Mouse (Mus musculus): ENCODE results near the gene Napepld. TPM values are rescaled to one million over a fixed set of nuclear protein-coding genes. Genes with fewer than 3 reads are reported as not detected.
"Not testable (repeated sequence)": the region's sequence is repeated elsewhere in the genome, so short reads cannot be mapped to it uniquely, and the experiment has no call there.

Gene Napepld
- polyA plus RNA-seq, 1 experiment from 2014 or later, result 4.2 TPM

- H3K4me1 ChIP-seq (ENCODE audit: control insufficient read depth, insufficient read depth, low read length), result no peaks in the 10 kb centered on the region
- H3K27me3 ChIP-seq (ENCODE audit: control insufficient read depth, insufficient read depth, low read length), result no peaks in the 10 kb centered on the region
- H3K9me3 ChIP-seq (replicated peaks; ENCODE audit: control insufficient read depth, low read length), result no peaks in the 10 kb centered on the region
- no peak overlapping the region for H3K4me2 ChIP-seq
- no peak overlapping the region for H3K27ac ChIP-seq (ENCODE audit: low read depth, low read length)
- ATAC-seq (replicated peaks; ENCODE audit: insufficient number of reproducible peaks, low FRiP score, low TSS enrichment), result no peak
- no peak overlapping the region for H3K4me3 ChIP-seq (ENCODE audit: low read depth, low read length)
- WGBS (ENCODE audit: insufficient replicate concordance), result 79% methylated on average over 2 of the region's 2 CpGs
- no peaks in the 10 kb centered on the region for H3K36me3 ChIP-seq (ENCODE audit: control insufficient read depth, insufficient read depth, low read length)
- H3K9ac ChIP-seq (ENCODE audit: low read depth, low read length), result no peak overlapping the region
Observed at GRCm38 (mm10) chr5:21719209-21719608, 18.0 kb upstream of the Napepld start.

GRCm38 (mm10) chr5:21718546-21718945 lies 17.4 kb upstream of the Napepld start:
- ATAC-seq (replicated peaks; ENCODE audit: insufficient number of reproducible peaks, low FRiP score, low TSS enrichment), result no peak
- Histone ChIP-seq H3K9ac (ENCODE audit: low read depth, low read length) (no peak overlapping the region), H3K27ac (ENCODE audit: low read depth, low read length) (no peak overlapping the region), H3K4me2 (no peak overlapping the region), H3K27me3 (ENCODE audit: control insufficient read depth, insufficient read depth, low read length) (no peaks in the 10 kb centered on the region), H3K36me3 (ENCODE audit: control insufficient read depth, insufficient read depth, low read length) (no peaks in the 10 kb centered on the region), H3K4me1 (ENCODE audit: control insufficient read depth, insufficient read depth, low read length) (no peaks in the 10 kb centered on the region), H3K9me3 (replicated peaks; ENCODE audit: control insufficient read depth, low read length) (no peaks in the 10 kb centered on the region), H3K4me3 (ENCODE audit: low read depth, low read length) (no peak overlapping the region)
- WGBS (ENCODE audit: insufficient replicate concordance), result 69% methylated on average over 5 of the region's 5 CpGs

GRCm38 (mm10) chr5:21717165-21717715 lies 16.0 kb upstream of the Napepld start:
- no peak overlapping the region for H3K4me3 ChIP-seq (ENCODE audit: low read depth, low read length)
- ATAC-seq (replicated peaks; ENCODE audit: insufficient number of reproducible peaks, low FRiP score, low TSS enrichment), result no peak
- H3K27ac ChIP-seq (ENCODE audit: low read depth, low read length), result no peak overlapping the region
- H3K36me3 ChIP-seq (ENCODE audit: control insufficient read depth, insufficient read depth, low read length), result no peaks in the 10 kb centered on the region
- H3K9me3 ChIP-seq (replicated peaks; ENCODE audit: control insufficient read depth, low read length), result no peaks in the 10 kb centered on the region
- no peaks in the 10 kb centered on the region for H3K4me1 ChIP-seq (ENCODE audit: control insufficient read depth, insufficient read depth, low read length)
- 80% methylated on average over 10 of the region's 10 CpGs for WGBS (ENCODE audit: insufficient replicate concordance)
- no peak overlapping the region for H3K4me2 ChIP-seq
- no peaks in the 10 kb centered on the region for H3K27me3 ChIP-seq (ENCODE audit: control insufficient read depth, insufficient read depth, low read length)
- no peak overlapping the region; the same call in 1 of the 2 replicates for H3K9ac ChIP-seq (ENCODE audit: low read depth, low read length)

GRCm38 (mm10) chr5:21714447-21714846 lies 13.3 kb upstream of the Napepld start:
- H3K4me3 ChIP-seq (ENCODE audit: low read depth, low read length), result no peak overlapping the region
- 88% methylated on average over 4 of the region's 4 CpGs for WGBS (ENCODE audit: insufficient replicate concordance)
- no peak for ATAC-seq (replicated peaks; ENCODE audit: insufficient number of reproducible peaks, low FRiP score, low TSS enrichment)
- no peak overlapping the region for H3K27ac ChIP-seq (ENCODE audit: low read depth, low read length)
- no peaks in the 10 kb centered on the region for H3K36me3 ChIP-seq (ENCODE audit: control insufficient read depth, insufficient read depth, low read length)
- no peak overlapping the region for H3K4me2 ChIP-seq
- no peak overlapping the region for H3K9ac ChIP-seq (ENCODE audit: low read depth, low read length)
- no peaks in the 10 kb centered on the region for H3K9me3 ChIP-seq (replicated peaks; ENCODE audit: control insufficient read depth, low read length)
- no peaks in the 10 kb centered on the region for H3K27me3 ChIP-seq (ENCODE audit: control insufficient read depth, insufficient read depth, low read length)
- no peaks in the 10 kb centered on the region for H3K4me1 ChIP-seq (ENCODE audit: control insufficient read depth, insufficient read depth, low read length)

GRCm38 (mm10) chr5:21712127-21712715 lies 11.0 kb upstream of the Napepld start:
- Histone ChIP-seq H3K36me3 (ENCODE audit: control insufficient read depth, insufficient read depth, low read length) (no peaks in the 10 kb centered on the region), H3K4me2 (no peak overlapping the region), H3K27me3 (ENCODE audit: control insufficient read depth, insufficient read depth, low read length) (no peaks in the 10 kb centered on the region), H3K4me3 (ENCODE audit: low read depth, low read length) (no peak overlapping the region), H3K27ac (ENCODE audit: low read depth, low read length) (no peak overlapping the region), H3K4me1 (ENCODE audit: control insufficient read depth, insufficient read depth, low read length) (no peaks in the 10 kb centered on the region), H3K9me3 (replicated peaks; ENCODE audit: control insufficient read depth, low read length) (no peaks in the 10 kb centered on the region), H3K9ac (ENCODE audit: low read depth, low read length) (no peak overlapping the region)
- 70% methylated on average over 13 of the region's 13 CpGs for WGBS (ENCODE audit: insufficient replicate concordance)
- no peak for ATAC-seq (replicated peaks; ENCODE audit: insufficient number of reproducible peaks, low FRiP score, low TSS enrichment)

GRCm38 (mm10) chr5:21708011-21708410 lies 6.8 kb upstream of the Napepld start:
- H3K9ac ChIP-seq (ENCODE audit: low read depth, low read length); H3K4me1 ChIP-seq (ENCODE audit: control insufficient read depth, insufficient read depth, low read length); H3K27ac ChIP-seq (ENCODE audit: low read depth, low read length); H3K9me3 ChIP-seq (replicated peaks; ENCODE audit: control insufficient read depth, low read length); H3K4me2 ChIP-seq; H3K27me3 ChIP-seq (ENCODE audit: control insufficient read depth, insufficient read depth, low read length); ATAC-seq (replicated peaks; ENCODE audit: insufficient number of reproducible peaks, low FRiP score, low TSS enrichment); H3K4me3 ChIP-seq (ENCODE audit: low read depth, low read length); H3K36me3 ChIP-seq (ENCODE audit: control insufficient read depth, insufficient read depth, low read length): not testable (repeated sequence)
- 81% methylated on average over 8 of the region's 8 CpGs for WGBS (ENCODE audit: insufficient replicate concordance)

GRCm38 (mm10) chr5:21706546-21706945 lies 5.3 kb upstream of the Napepld start:
- Histone ChIP-seq H3K27me3 (ENCODE audit: control insufficient read depth, insufficient read depth, low read length) (no peaks in the 10 kb centered on the region), H3K27ac (ENCODE audit: low read depth, low read length) (no peak overlapping the region), H3K9me3 (replicated peaks; ENCODE audit: control insufficient read depth, low read length) (no peaks in the 10 kb centered on the region), H3K36me3 (ENCODE audit: control insufficient read depth, insufficient read depth, low read length) (no peaks in the 10 kb centered on the region), H3K4me1 (ENCODE audit: control insufficient read depth, insufficient read depth, low read length) (no peaks in the 10 kb centered on the region; the same call in 1 of the 2 replicates), H3K9ac (ENCODE audit: low read depth, low read length) (no peak overlapping the region), H3K4me2 (no peak overlapping the region), H3K4me3 (ENCODE audit: low read depth, low read length) (no peak overlapping the region)
- WGBS (ENCODE audit: insufficient replicate concordance), result 87% methylated on average over 4 of the region's 4 CpGs
- no peak for ATAC-seq (replicated peaks; ENCODE audit: insufficient number of reproducible peaks, low FRiP score, low TSS enrichment)

- Histone ChIP-seq H3K4me2 (no peak overlapping the region), H3K4me3 (ENCODE audit: low read depth, low read length) (no peak overlapping the region), H3K27ac (ENCODE audit: low read depth, low read length) (no peak overlapping the region), H3K36me3 (ENCODE audit: control insufficient read depth, insufficient read depth, low read length) (no peaks in the 10 kb centered on the region), H3K4me1 (ENCODE audit: control insufficient read depth, insufficient read depth, low read length) (no peaks in the 10 kb centered on the region; the same call in 1 of the 2 replicates), H3K27me3 (ENCODE audit: control insufficient read depth, insufficient read depth, low read length) (no peaks in the 10 kb centered on the region), H3K9ac (ENCODE audit: low read depth, low read length) (no peak overlapping the region), H3K9me3 (replicated peaks; ENCODE audit: control insufficient read depth, low read length) (no peaks in the 10 kb centered on the region)
- no peak for ATAC-seq (replicated peaks; ENCODE audit: insufficient number of reproducible peaks, low FRiP score, low TSS enrichment)
- WGBS (ENCODE audit: insufficient replicate concordance), result 51% methylated on average over 3 of the region's 3 CpGs
Observed at GRCm38 (mm10) chr5:21703708-21704107, 2.5 kb upstream of the Napepld start.

GRCm38 (mm10) chr5:21702873-21703475 lies 1.8 kb upstream of the Napepld start:
- Histone ChIP-seq H3K4me1 (ENCODE audit: control insufficient read depth, insufficient read depth, low read length) (no peaks in the 10 kb centered on the region; the same call in 1 of the 2 replicates), H3K27me3 (ENCODE audit: control insufficient read depth, insufficient read depth, low read length) (no peaks in the 10 kb centered on the region), H3K36me3 (ENCODE audit: control insufficient read depth, insufficient read depth, low read length) (no peaks in the 10 kb centered on the region), H3K9ac (ENCODE audit: low read depth, low read length) (no peak overlapping the region), H3K9me3 (replicated peaks; ENCODE audit: control insufficient read depth, low read length) (no peaks in the 10 kb centered on the region), H3K4me2 (peak overlapping the region; percentile 29), H3K4me3 (ENCODE audit: low read depth, low read length) (no peak overlapping the region), H3K27ac (ENCODE audit: low read depth, low read length) (peak overlapping the region; percentile 62; the same call in 1 of the 2 replicates)
- ATAC-seq (replicated peaks; ENCODE audit: insufficient number of reproducible peaks, low FRiP score, low TSS enrichment), result no peak
- 54% methylated on average over 6 of the region's 6 CpGs for WGBS (ENCODE audit: insufficient replicate concordance)

All from heart, embryonic 11.5 days (tissue).